Mouse (Mus musculus) urinary bladder, adult 2 months (tissue): ENCODE measurements around the gene Rnaset2b. TPM values are rescaled to one million over a fixed set of nuclear protein-coding genes. Genes with fewer than 3 reads are reported as not detected.
"Not testable (repeated sequence)": the region's sequence is repeated elsewhere in the genome, so short reads cannot be mapped to it uniquely, and the experiment has no call there.

Experiments used
- DNase-seq: peaks from one replicate; pipeline ENCODE4 v3.0.0; 2022; ENCODE audit warnings: low spot score
- polyA plus RNA-seq: library from polyadenylated mRNA; depleted of rRNA; stranded (reverse); fragments of >200 nt; gene quantifications from 2 replicates; pipeline ENCODE4 v1.2.3, GENCODE M21; 2012

The Rnaset2b gene
- polyA plus RNA-seq, 1 experiment: 266 TPM

- not testable (repeated sequence) for DNase-seq
Observed at GRCm38 (mm10) chr17:6980144-6980543, 9.7 kb downstream of the Rnaset2b start.

- not testable (repeated sequence) for DNase-seq
Observed at GRCm38 (mm10) chr17:6986118-6986517, 15.7 kb downstream of the Rnaset2b start.

- not testable (repeated sequence) for DNase-seq
Observed at GRCm38 (mm10) chr17:6995504-6995903, 25.1 kb downstream of the Rnaset2b start.

- not testable (repeated sequence) for DNase-seq
Observed at GRCm38 (mm10) chr17:6996826-6997225, 26.4 kb downstream of the Rnaset2b start.

- not testable (repeated sequence) for DNase-seq
Observed at GRCm38 (mm10) chr17:6997778-6998490, 27.5 kb downstream of the Rnaset2b start.

- DNase-seq: not testable (repeated sequence)
Observed at GRCm38 (mm10) chr17:7001790-7002585, 31.6 kb downstream of the Rnaset2b start.

- DNase-seq: not testable (repeated sequence)
Observed at GRCm38 (mm10) chr17:7003392-7003791, 33.0 kb downstream of the Rnaset2b start.

GRCm38 (mm10) chr17:7005646-7006045, 35.2 kb downstream of the Rnaset2b start:
- not testable (repeated sequence) for DNase-seq

GRCm38 (mm10) chr17:7008885-7009284, 38.5 kb downstream of the Rnaset2b start:
- DNase-seq: not testable (repeated sequence)

GRCm38 (mm10) chr17:7009440-7009839, 39.0 kb downstream of the Rnaset2b start:
- DNase-seq: not testable (repeated sequence)

- DNase-seq: not testable (repeated sequence)
Observed at GRCm38 (mm10) chr17:7009901-7010300, 39.5 kb downstream of the Rnaset2b start.

- not testable (repeated sequence) for DNase-seq
Observed at GRCm38 (mm10) chr17:7014190-7014589, 43.8 kb downstream of the Rnaset2b start.

- not testable (repeated sequence) for DNase-seq
Observed at GRCm38 (mm10) chr17:7025257-7025656, 54.8 kb downstream of the Rnaset2b start, which contains the start of gene Gm1604a. TSS of gene Gm1604a (plus strand) at chr17:7025568.

- not testable (repeated sequence) for DNase-seq
Observed at GRCm38 (mm10) chr17:7025764-7026346, 55.4 kb downstream of the Rnaset2b start.

- not testable (repeated sequence) for DNase-seq
Observed at GRCm38 (mm10) chr17:7030204-7030603, 59.8 kb downstream of the Rnaset2b start.

- not testable (repeated sequence) for DNase-seq
Observed at GRCm38 (mm10) chr17:7030622-7031174, 60.3 kb downstream of the Rnaset2b start.

GRCm38 (mm10) chr17:7033192-7034166, 63.0 kb downstream of the Rnaset2b start:
- not testable (repeated sequence) for DNase-seq
